Mouse (Mus musculus) monocyte, adult 5-6 weeks (primary cell): ENCODE measurements around the gene Larp1b. TPM values are rescaled to one million over a fixed set of nuclear protein-coding genes. Genes with fewer than 3 reads are reported as not detected.

Experiments
- ATAC-seq: fragments of 153-309, 156-312 bp; replicated peaks from 2 replicates; pipeline ENCODE4 v1.8.0; 2017; ENCODE audit warnings: mild to moderate bottlenecking; ENCODE audit not compliant: low TSS enrichment, insufficient number of reproducible peaks, severe bottlenecking, poor library complexity, low FRiP score
- total RNA-seq: library from RNA; stranded (forward); fragments of 200-1000, 200-491, 200-594 nt; gene quantifications from 3 replicates; pipeline ENCODE4 v1.2.3, GENCODE M21; 2017

Gene Larp1b
- total RNA-seq, 1 experiment from 2014 or later = 22.7 TPM

DNA sequence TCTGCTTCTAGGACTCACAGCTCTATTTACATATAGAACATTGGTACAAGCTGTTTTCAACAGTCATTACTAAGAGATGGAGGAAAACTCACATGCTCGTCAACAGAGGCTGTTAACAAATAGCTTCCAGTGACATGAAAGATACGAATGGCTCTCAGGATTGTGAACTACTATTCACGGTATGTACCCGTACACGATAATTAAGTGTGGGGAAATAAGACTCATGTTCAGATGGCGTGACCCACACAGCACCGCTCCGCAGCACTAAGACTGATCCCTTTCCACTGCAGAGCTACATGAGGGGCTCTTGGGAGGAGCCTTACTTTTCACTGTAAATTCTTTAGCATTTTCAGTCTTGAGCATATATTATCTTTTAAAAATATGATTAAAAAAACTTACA, 125.7 kb downstream of the Larp1b start:
- no peak for ATAC-seq

- ATAC-seq = no peak
Observed at GRCm38 (mm10) chr3:41078673-41079072, 129.0 kb downstream of the Larp1b start.

DNA sequence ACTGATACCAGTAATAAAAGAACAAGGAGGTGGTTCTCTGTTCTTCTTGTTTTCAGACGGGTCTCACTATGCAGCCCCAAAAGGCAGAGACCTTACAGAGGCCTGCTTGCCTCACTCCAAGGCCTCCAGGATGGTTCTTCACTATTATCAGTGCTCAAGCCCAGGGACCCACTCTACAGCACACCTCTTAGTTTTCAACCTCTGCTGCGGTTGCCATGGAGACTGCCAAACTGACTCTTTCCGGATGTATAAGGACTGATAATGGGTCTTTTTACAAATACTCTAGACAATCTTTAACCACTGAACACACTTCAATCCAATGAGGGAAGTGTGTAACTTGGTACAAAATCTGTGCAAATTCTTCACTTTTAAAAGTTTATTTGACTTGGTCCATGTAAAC, 131.1 kb downstream of the Larp1b start:
- no peak for ATAC-seq

GRCm38 (mm10) chr3:41081474-41082301, 132.1 kb downstream of the Larp1b start:
- no peak for ATAC-seq

DNA sequence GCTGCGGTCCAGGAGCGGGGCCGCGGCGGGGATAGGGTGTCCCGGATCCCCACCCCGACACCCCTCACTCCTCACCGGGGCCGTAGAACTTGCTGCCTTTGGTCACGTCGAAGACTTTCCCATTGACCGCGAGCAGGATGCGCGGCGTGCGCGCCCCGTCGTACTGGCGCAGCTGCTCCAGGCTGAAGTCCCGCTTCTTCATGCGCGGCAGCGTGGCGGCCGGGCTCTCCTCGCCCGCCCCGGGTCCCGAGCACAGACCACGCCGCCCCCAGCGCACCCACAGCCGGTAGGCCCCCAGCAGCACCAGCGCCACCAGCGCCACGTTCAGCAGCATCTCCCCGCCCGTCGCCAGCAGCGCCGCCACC, 132.9 kb downstream of the Larp1b start:
- peak; percentile 25; the same call in 1 of the 2 replicates for ATAC-seq

- ATAC-seq = peak; percentile 88
Observed at GRCm38 (mm10) chr3:41082885-41083789, 133.5 kb downstream of the Larp1b start, which contains the start of gene Pgrmc2. Gene Pgrmc2 (minus strand): TSS chr3:41083046.

- no peak for ATAC-seq
Observed at GRCm38 (mm10) chr3:41083790-41084112, 134.1 kb downstream of the Larp1b start.

DNA sequence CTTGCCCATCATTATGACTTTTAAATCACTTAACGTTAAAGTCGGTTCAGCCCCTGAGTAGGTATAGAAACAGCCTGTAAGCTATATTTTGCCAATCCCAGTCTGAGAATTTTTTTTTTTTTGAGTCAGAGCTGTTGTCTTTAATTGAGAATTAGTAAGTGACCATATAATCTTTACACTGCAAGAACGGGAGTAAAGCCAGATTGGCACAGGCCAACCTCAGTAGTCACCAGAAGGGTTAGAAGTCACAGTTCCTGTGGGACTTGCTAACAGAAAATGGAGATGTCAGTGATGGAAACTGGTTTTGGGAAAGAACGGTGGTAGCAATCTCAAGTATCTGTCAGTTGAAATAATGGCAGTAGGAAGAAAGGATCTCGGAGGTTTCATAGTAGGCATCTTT, 134.8 kb downstream of the Larp1b start:
- no peak for ATAC-seq

GRCm38 (mm10) chr3:41087071-41087470, 137.4 kb downstream of the Larp1b start:
- no peak for ATAC-seq

Other genes with a start within 250 kb of the Larp1b start
- gene Slc25a31, start 241.0 kb upstream of the Larp1b start, total RNA-seq = not detected in 3 replicates
- gene Hspa4l, start 205.3 kb upstream of the Larp1b start, total RNA-seq = 18.0 to 43.6 TPM (median 18.3 TPM) in 3 replicates
- gene Plk4, start 149.8 kb upstream of the Larp1b start, total RNA-seq = 17.6 to 34.8 TPM (median 18.3 TPM) in 3 replicates
- gene Mfsd8, start 102.9 kb upstream of the Larp1b start, total RNA-seq = 2.6 to 10.7 TPM (median 8.4 TPM) in 3 replicates
- 4.1 to 7.1 TPM (median 6.8 TPM) in 3 replicates for gene Abhd18, start 102.9 kb upstream of the Larp1b start, total RNA-seq
- gene 1700034I23Rik, start 47.3 kb upstream of the Larp1b start, total RNA-seq = not detected in 3 replicates
- gene Pgrmc2, start 133.2 kb downstream of the Larp1b start, total RNA-seq = 7.5 to 16.1 TPM (median 11.4 TPM) in 3 replicates